Mouse (Mus musculus) activated CD4-positive, CD25-positive, alpha-beta regulatory T cell (primary cell): ENCODE data around the gene Ighmbp2. TPM values are rescaled to one million over a fixed set of nuclear protein-coding genes. Genes with fewer than 3 reads are reported as not detected.

Experiments
- polyA plus RNA-seq, 2 experiments: library from polyadenylated mRNA; unstranded; fragments of 100-300 nt; shearing (Covaris generic); gene quantifications; one replicate each; pipeline ENCODE4 v1.2.1; 2017

Ighmbp2 gene
- polyA plus RNA-seq: 10 to 100 TPM; 11.0 to 13.8 TPM

GRCm38 (mm10) chr19:3282572-3283467 is at the start of gene Ighmbp2, which contains the start of gene Mrpl21:
TSS of gene Ighmbp2 (minus strand) at chr19:3283017.
TSS of gene Mrpl21 (plus strand) at chr19:3282901.

GRCm38 (mm10) chr19:3322261-3322969 is 39.6 kb upstream of the Ighmbp2 start, which contains the start of gene Cpt1a:
TSS of gene Cpt1a (plus strand) at chr19:3322334.

Other genes starting within 250 kb of the Ighmbp2 start
- 10 to 100 TPM; 91.7 to 100.0 TPM for gene Mrpl21, start 116 bp downstream of the Ighmbp2 start, polyA plus RNA-seq
- 10 to 100 TPM; 70.5 to 71.4 TPM for gene Cpt1a, start 39.3 kb upstream of the Ighmbp2 start, polyA plus RNA-seq
- gene Tesmin, start 105.8 kb upstream of the Ighmbp2 start, polyA plus RNA-seq: under 1 TPM in 1 of 2 experiments, not detected in 1; 0.45 TPM
- not detected for gene Gal, start 131.5 kb upstream of the Ighmbp2 start, polyA plus RNA-seq